Mouse (Mus musculus): ENCODE measurements around the gene Prdm10. TPM values are rescaled to one million over a fixed set of nuclear protein-coding genes. Genes with fewer than 3 reads are reported as not detected.

The Prdm10 gene
- polyA plus RNA-seq, 1 experiment = 9.3 TPM

- no peak overlapping the region for H3K4me3 ChIP-seq (ENCODE audit: low read depth, low read length)
- no peaks in the 10 kb centered on the region for H3K27me3 ChIP-seq (ENCODE audit: control insufficient read depth, insufficient read depth, low read length)
- WGBS = 77% methylated on average over 3 of the region's 3 CpGs
- no peaks in the 10 kb centered on the region for H3K36me3 ChIP-seq (ENCODE audit: control insufficient read depth, insufficient read depth, low read length)
- TF ChIP-seq POLR2A (IDR thresholded peaks at IDR 0.05; ENCODE audit: low read depth, low read length) = no peak
- TF ChIP-seq CTCF (IDR thresholded peaks at IDR 0.05; ENCODE audit: extremely low read depth, insufficient read length, insufficient replicate concordance, low read depth, low read length) = no peak
- no peak overlapping the region for H3K27ac ChIP-seq (ENCODE audit: insufficient read depth, low read depth, low read length)
- H3K4me1 ChIP-seq (ENCODE audit: control insufficient read depth, insufficient read depth, insufficient read length, low read length) = peaks cover 11% of the 10 kb centered on the region
Observed at GRCm38 (mm10) chr9:31304358-31304757, 24.0 kb downstream of the Prdm10 start.

DNA sequence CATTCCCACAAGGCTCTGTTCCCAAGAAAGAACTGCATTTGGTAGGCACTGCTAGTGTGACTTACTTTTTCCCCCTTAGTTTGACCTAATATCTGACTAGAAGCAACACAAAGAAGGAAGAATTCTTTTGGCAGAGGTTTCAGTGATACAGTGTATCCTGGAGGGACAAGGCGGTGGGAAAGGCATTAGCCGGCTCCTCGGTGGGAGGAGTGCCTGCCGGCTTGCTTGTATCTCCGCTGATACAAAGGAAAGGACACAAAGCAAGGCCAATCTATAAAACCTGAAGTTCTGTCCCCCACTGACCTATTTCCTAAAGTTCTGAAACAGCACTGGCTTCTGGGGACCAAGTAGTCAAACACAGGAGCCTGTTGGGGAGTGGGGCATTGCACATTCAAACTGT is 24.8 kb downstream of the Prdm10 start:
- Histone ChIP-seq H3K36me3 (ENCODE audit: control insufficient read depth, insufficient read depth, low read length) (no peaks in the 10 kb centered on the region), H3K27me3 (ENCODE audit: control insufficient read depth, insufficient read depth, low read length) (no peaks in the 10 kb centered on the region), H3K27ac (ENCODE audit: insufficient read depth, low read depth, low read length) (no peak overlapping the region), H3K4me1 (ENCODE audit: control insufficient read depth, insufficient read depth, insufficient read length, low read length) (peaks cover 11% of the 10 kb centered on the region), H3K4me3 (ENCODE audit: low read depth, low read length) (no peak overlapping the region)
- WGBS = 92% methylated on average over 5 of the region's 5 CpGs
- no peak for TF ChIP-seq POLR2A (IDR thresholded peaks at IDR 0.05; ENCODE audit: low read depth, low read length)
- no peak for TF ChIP-seq CTCF (IDR thresholded peaks at IDR 0.05; ENCODE audit: extremely low read depth, insufficient read length, insufficient replicate concordance, low read depth, low read length)

- Histone ChIP-seq H3K27ac (ENCODE audit: insufficient read depth, low read depth, low read length) (no peak overlapping the region), H3K4me3 (ENCODE audit: low read depth, low read length) (no peak overlapping the region), H3K27me3 (ENCODE audit: control insufficient read depth, insufficient read depth, low read length) (no peaks in the 10 kb centered on the region), H3K36me3 (ENCODE audit: control insufficient read depth, insufficient read depth, low read length) (no peaks in the 10 kb centered on the region), H3K4me1 (ENCODE audit: control insufficient read depth, insufficient read depth, insufficient read length, low read length) (peaks cover 11% of the 10 kb centered on the region)
- WGBS = 81% methylated on average over 3 of the region's 3 CpGs
- TF ChIP-seq CTCF (IDR thresholded peaks at IDR 0.05; ENCODE audit: extremely low read depth, insufficient read length, insufficient replicate concordance, low read depth, low read length) = no peak
- TF ChIP-seq POLR2A (IDR thresholded peaks at IDR 0.05; ENCODE audit: low read depth, low read length) = no peak
Observed at GRCm38 (mm10) chr9:31305807-31306206, 25.5 kb downstream of the Prdm10 start.

GRCm38 (mm10) chr9:31307232-31307631 is 26.9 kb downstream of the Prdm10 start:
- no peak overlapping the region for H3K27ac ChIP-seq (ENCODE audit: insufficient read depth, low read depth, low read length)
- WGBS = 78% methylated on average over 3 of the region's 3 CpGs
- TF ChIP-seq CTCF (IDR thresholded peaks at IDR 0.05; ENCODE audit: extremely low read depth, insufficient read length, insufficient replicate concordance, low read depth, low read length) (no peak), POLR2A (IDR thresholded peaks at IDR 0.05; ENCODE audit: low read depth, low read length) (no peak)
- H3K4me1 ChIP-seq (ENCODE audit: control insufficient read depth, insufficient read depth, insufficient read length, low read length) = peaks cover under 1% of the 10 kb centered on the region; the same call in 1 of the 2 replicates
- H3K27me3 ChIP-seq (ENCODE audit: control insufficient read depth, insufficient read depth, low read length) = no peaks in the 10 kb centered on the region
- H3K4me3 ChIP-seq (ENCODE audit: low read depth, low read length) = no peak overlapping the region
- no peaks in the 10 kb centered on the region for H3K36me3 ChIP-seq (ENCODE audit: control insufficient read depth, insufficient read depth, low read length)

DNA sequence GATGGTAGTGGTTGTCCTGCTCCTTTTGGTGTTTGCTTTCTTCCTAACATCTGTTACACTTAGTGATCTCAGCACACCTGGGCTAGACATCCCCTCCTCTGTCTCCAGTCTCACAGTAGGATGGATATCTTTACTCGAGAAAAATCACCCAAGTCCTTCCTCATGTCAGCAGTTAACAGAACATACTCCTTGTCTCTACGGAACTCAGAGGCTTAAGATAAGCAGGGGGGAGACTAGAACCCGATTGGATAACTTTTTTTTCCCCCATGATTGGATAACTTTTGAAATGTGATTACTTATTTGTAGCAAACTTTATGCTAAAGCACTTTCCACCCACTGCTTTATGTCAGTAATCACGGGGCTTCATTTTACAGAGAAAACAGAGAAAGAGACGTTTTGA is 28.7 kb downstream of the Prdm10 start:
- peaks cover 5% of the 10 kb centered on the region; the same call in 1 of the 2 replicates for H3K4me1 ChIP-seq (ENCODE audit: control insufficient read depth, insufficient read depth, insufficient read length, low read length)
- H3K36me3 ChIP-seq (ENCODE audit: control insufficient read depth, insufficient read depth, low read length) = no peaks in the 10 kb centered on the region
- H3K4me3 ChIP-seq (ENCODE audit: low read depth, low read length) = no peak overlapping the region
- TF ChIP-seq POLR2A (IDR thresholded peaks at IDR 0.05; ENCODE audit: low read depth, low read length) (no peak), CTCF (IDR thresholded peaks at IDR 0.05; ENCODE audit: extremely low read depth, insufficient read length, insufficient replicate concordance, low read depth, low read length) (no peak)
- WGBS = 61% methylated on average over 5 of the region's 5 CpGs
- H3K27me3 ChIP-seq (ENCODE audit: control insufficient read depth, insufficient read depth, low read length) = no peaks in the 10 kb centered on the region
- H3K27ac ChIP-seq (ENCODE audit: insufficient read depth, low read depth, low read length) = no peak overlapping the region

DNA sequence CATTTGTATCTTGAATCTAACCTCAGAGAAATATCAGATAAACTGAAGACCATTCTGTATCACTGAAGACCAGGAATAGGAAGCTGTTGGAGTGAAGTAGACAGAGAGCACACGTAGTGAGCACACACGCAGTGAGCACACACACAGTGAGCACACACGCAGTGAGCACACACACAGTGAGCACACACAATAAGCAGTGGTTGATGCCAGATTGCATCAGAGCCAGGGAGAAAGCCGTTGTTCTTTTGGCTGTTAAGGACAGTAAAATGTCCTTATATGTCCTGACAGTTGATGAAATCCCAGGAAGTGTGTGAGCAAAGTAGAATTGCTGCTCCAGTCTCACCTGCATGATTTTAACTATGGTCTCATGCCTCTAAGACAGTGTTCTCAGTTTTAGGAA is 30.3 kb downstream of the Prdm10 start:
- H3K4me3 ChIP-seq (ENCODE audit: low read depth, low read length) = no peak overlapping the region
- no peak overlapping the region for H3K27ac ChIP-seq (ENCODE audit: insufficient read depth, low read depth, low read length)
- peaks cover 5% of the 10 kb centered on the region; the same call in 1 of the 2 replicates for H3K4me1 ChIP-seq (ENCODE audit: control insufficient read depth, insufficient read depth, insufficient read length, low read length)
- no peaks in the 10 kb centered on the region for H3K27me3 ChIP-seq (ENCODE audit: control insufficient read depth, insufficient read depth, low read length)
- WGBS = 84% methylated on average over 4 of the region's 4 CpGs
- TF ChIP-seq POLR2A (IDR thresholded peaks at IDR 0.05; ENCODE audit: low read depth, low read length) = no peak
- no peak for TF ChIP-seq CTCF (IDR thresholded peaks at IDR 0.05; ENCODE audit: extremely low read depth, insufficient read length, insufficient replicate concordance, low read depth, low read length)
- no peaks in the 10 kb centered on the region for H3K36me3 ChIP-seq (ENCODE audit: control insufficient read depth, insufficient read depth, low read length)

- 19% methylated on average over 1 of the region's 1 CpGs for WGBS
- Histone ChIP-seq H3K4me3 (ENCODE audit: low read depth, low read length) (no peak overlapping the region), H3K4me1 (ENCODE audit: control insufficient read depth, insufficient read depth, insufficient read length, low read length) (peaks cover 7% of the 10 kb centered on the region), H3K27ac (ENCODE audit: insufficient read depth, low read depth, low read length) (no peak overlapping the region), H3K36me3 (ENCODE audit: control insufficient read depth, insufficient read depth, low read length) (no peaks in the 10 kb centered on the region), H3K27me3 (ENCODE audit: control insufficient read depth, insufficient read depth, low read length) (no peaks in the 10 kb centered on the region)
- TF ChIP-seq POLR2A (IDR thresholded peaks at IDR 0.05; ENCODE audit: low read depth, low read length) = no peak
- TF ChIP-seq CTCF (IDR thresholded peaks at IDR 0.05; ENCODE audit: extremely low read depth, insufficient read length, insufficient replicate concordance, low read depth, low read length) = no peak
Observed at GRCm38 (mm10) chr9:31313876-31314275, 33.5 kb downstream of the Prdm10 start.

All from small intestine, adult 2 months (tissue).